1 mouse cellular context compared by ENCODE assay signal in genomic region chr8:124831531-124831930, GRCm38 (mm10).
TF ChIP-seq lines count a peak whose summit lies in the region.

No protein-coding gene starts in this region.

TF ChIP-seq in MEL, 35 proteins besides CTCF, POLR2A, EP300 and RAD21:
- TF ChIP-seq CHD1 (IDR thresholded peaks at IDR 0.05; ENCODE audit: low read depth, low read length): no peak
